Mouse (Mus musculus): ENCODE measurements at regions not wholly inside any gene's neighbourhood (a gene's known extent, or its start where the extent isn't known, plus 50 kb on each side); places are given as distances from the start of the nearest gene placed in this dataset.

DNA sequence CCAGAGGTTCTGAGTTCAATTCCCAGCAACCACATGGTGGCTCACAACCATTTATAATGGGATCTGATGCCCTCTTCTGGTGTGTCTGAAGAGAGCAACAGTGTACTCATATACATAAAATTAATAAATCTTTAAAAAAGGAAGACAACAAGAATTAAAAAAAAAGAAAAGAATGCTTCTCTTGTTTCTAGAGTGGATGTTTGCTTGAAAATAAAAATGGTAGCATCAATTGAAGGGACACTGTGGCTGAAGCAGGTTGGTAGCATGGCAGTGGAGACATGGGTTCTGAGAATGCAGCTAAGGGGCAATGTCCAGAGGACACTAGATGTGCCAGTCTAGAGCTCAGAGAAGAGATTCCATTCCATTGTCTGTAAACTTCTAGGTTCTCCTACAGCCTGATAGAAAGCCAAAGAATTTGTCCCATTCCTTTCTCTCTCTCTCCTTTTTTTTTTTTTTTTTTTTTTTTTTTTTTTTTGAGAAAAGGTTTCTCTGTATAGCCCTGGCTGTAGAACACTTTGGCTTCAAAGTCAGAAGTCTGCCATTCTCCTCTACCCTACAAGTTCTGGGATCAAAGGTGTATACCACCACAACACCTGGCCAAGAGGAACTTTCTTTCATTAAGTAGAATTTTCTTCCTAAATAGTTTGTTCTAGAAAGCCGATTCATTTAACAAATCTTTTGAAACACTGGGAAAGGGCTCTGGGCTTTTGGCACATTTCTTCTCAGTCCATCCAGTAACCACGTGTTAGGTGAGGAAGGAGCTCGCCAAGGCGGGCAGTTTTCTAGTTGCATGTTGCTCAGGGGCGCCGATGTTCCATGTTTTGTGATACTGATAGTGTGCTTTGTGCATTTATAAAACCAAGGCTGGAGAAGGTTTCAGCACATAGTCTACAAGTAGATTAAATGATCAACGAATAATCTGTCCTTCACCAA, 158.1 kb downstream of the Qrsl1 start:
- TF ChIP-seq CTCF (IDR thresholded peaks at IDR 0.05; ENCODE audit: low read depth, low read length): no peak
- no peak for TF ChIP-seq GATA1 (IDR thresholded peaks at IDR 0.05; ENCODE audit: borderline replicate concordance, low read length)
